Mouse (Mus musculus): ENCODE results near the gene Jdp2. TPM values are rescaled to one million over a fixed set of nuclear protein-coding genes. Genes with fewer than 3 reads are reported as not detected.

Jdp2 gene
- 0.84 and 6.5 TPM in 2 replicates for total RNA-seq (2015; ENCODE audit: low replicate concordance)
- total RNA-seq (2017; ENCODE audit: low replicate concordance): 1.8 and 4.9 TPM in 2 replicates

GRCm38 (mm10) chr12:85598611-85599477 lies at the start of gene Jdp2:
Gene Jdp2, plus strand, starts transcription at chr12:85599027.
- ATAC-seq (replicated peaks; ENCODE audit: low FRiP score, poor library complexity, severe bottlenecking): no peak

GRCm38 (mm10) chr12:85549661-85550060 lies 49.2 kb upstream of the Jdp2 start:
- no peak for ATAC-seq (replicated peaks; ENCODE audit: low FRiP score, poor library complexity, severe bottlenecking)

GRCm38 (mm10) chr12:85550435-85550834 lies 48.4 kb upstream of the Jdp2 start:
- ATAC-seq (replicated peaks; ENCODE audit: low FRiP score, poor library complexity, severe bottlenecking): no peak

- ATAC-seq (replicated peaks; ENCODE audit: low FRiP score, poor library complexity, severe bottlenecking): no peak
These were observed 39.5 kb upstream of the Jdp2 start for GRCm38 (mm10) chr12:85559299-85559698.

- no peak for ATAC-seq (replicated peaks; ENCODE audit: low FRiP score, poor library complexity, severe bottlenecking)
These were observed 33.4 kb upstream of the Jdp2 start for GRCm38 (mm10) chr12:85565441-85565840.

- ATAC-seq (replicated peaks; ENCODE audit: low FRiP score, poor library complexity, severe bottlenecking): no peak
These were observed 30.5 kb upstream of the Jdp2 start for GRCm38 (mm10) chr12:85568298-85568697.

- ATAC-seq (replicated peaks; ENCODE audit: low FRiP score, poor library complexity, severe bottlenecking): no peak
These were observed 29.3 kb upstream of the Jdp2 start for GRCm38 (mm10) chr12:85569393-85570157.

- ATAC-seq (replicated peaks; ENCODE audit: low FRiP score, poor library complexity, severe bottlenecking): no peak
These were observed 28.7 kb upstream of the Jdp2 start for GRCm38 (mm10) chr12:85570158-85570540.

GRCm38 (mm10) chr12:85571312-85571711 lies 27.5 kb upstream of the Jdp2 start:
- ATAC-seq (replicated peaks; ENCODE audit: low FRiP score, poor library complexity, severe bottlenecking): no peak

GRCm38 (mm10) chr12:85572047-85572475 lies 26.8 kb upstream of the Jdp2 start:
- ATAC-seq (replicated peaks; ENCODE audit: low FRiP score, poor library complexity, severe bottlenecking): no peak

- ATAC-seq (replicated peaks; ENCODE audit: low FRiP score, poor library complexity, severe bottlenecking): no peak
These were observed 23.9 kb upstream of the Jdp2 start for GRCm38 (mm10) chr12:85574806-85575495.

GRCm38 (mm10) chr12:85575496-85575840 lies 23.4 kb upstream of the Jdp2 start:
- no peak for ATAC-seq (replicated peaks; ENCODE audit: low FRiP score, poor library complexity, severe bottlenecking)

GRCm38 (mm10) chr12:85581261-85582066 lies 17.4 kb upstream of the Jdp2 start:
- ATAC-seq (replicated peaks; ENCODE audit: low FRiP score, poor library complexity, severe bottlenecking): no peak

- no peak for ATAC-seq (replicated peaks; ENCODE audit: low FRiP score, poor library complexity, severe bottlenecking)
These were observed 16.8 kb upstream of the Jdp2 start for GRCm38 (mm10) chr12:85582067-85582316.

- ATAC-seq (replicated peaks; ENCODE audit: low FRiP score, poor library complexity, severe bottlenecking): no peak
These were observed 13.0 kb upstream of the Jdp2 start for GRCm38 (mm10) chr12:85585761-85586258.

GRCm38 (mm10) chr12:85589870-85590382 lies 8.9 kb upstream of the Jdp2 start:
- ATAC-seq (replicated peaks; ENCODE audit: low FRiP score, poor library complexity, severe bottlenecking): no peak

GRCm38 (mm10) chr12:85592943-85593342 lies 5.9 kb upstream of the Jdp2 start:
- no peak for ATAC-seq (replicated peaks; ENCODE audit: low FRiP score, poor library complexity, severe bottlenecking)

- ATAC-seq (replicated peaks; ENCODE audit: low FRiP score, poor library complexity, severe bottlenecking): no peak
These were observed 4.4 kb upstream of the Jdp2 start for GRCm38 (mm10) chr12:85594390-85594789.

- no peak for ATAC-seq (replicated peaks; ENCODE audit: low FRiP score, poor library complexity, severe bottlenecking)
These were observed 774 bp upstream of the Jdp2 start for GRCm38 (mm10) chr12:85598053-85598452.
